Mouse (Mus musculus) erythroblast, embryonic 14.5 days (primary cell): Measurements from ENCODE around the gene Slc29a1.

Source experiments
- GATA1 ChIP-seq: IDR thresholded peaks from 2 replicates; pipeline ENCODE4 v1.6.1; 2012; ENCODE audit warnings: low read length, inconsistent platforms, mixed read lengths
- TAL1 ChIP-seq: IDR thresholded peaks from 3 replicates; pipeline ENCODE4 v1.6.1; 2012; ENCODE audit warnings: low read length, inconsistent platforms, mixed read lengths

DNA sequence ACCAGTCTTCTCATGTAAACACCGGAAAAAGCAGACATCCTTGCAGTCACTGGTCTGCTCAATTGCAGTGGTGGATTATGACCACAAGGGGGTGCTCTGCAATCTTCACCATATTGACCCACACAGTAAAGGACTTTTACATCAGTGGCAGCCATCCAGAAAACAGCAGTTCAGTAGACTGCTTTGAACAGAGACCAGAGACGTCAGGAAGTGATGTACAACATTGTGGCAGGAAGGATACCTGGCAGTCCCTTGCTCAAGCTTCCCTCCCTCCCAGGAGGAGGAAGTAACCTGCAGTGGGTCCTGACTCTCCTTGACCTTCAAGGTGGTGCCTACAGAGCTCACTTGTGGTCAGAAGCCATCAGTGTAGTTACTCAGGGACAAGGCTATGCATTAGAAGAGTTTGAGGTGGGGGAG, 17.8 kb downstream of the Slc29a1 start:
- TF ChIP-seq TAL1, result no peak
- TF ChIP-seq GATA1, result no peak
